Mouse (Mus musculus): ENCODE results near the gene Npnt. TPM values are rescaled to one million over a fixed set of nuclear protein-coding genes. Genes with fewer than 3 reads are reported as not detected.

Npnt gene
- polyA plus RNA-seq, 1 experiment from 2014 or later, result 27.8 TPM

DNA sequence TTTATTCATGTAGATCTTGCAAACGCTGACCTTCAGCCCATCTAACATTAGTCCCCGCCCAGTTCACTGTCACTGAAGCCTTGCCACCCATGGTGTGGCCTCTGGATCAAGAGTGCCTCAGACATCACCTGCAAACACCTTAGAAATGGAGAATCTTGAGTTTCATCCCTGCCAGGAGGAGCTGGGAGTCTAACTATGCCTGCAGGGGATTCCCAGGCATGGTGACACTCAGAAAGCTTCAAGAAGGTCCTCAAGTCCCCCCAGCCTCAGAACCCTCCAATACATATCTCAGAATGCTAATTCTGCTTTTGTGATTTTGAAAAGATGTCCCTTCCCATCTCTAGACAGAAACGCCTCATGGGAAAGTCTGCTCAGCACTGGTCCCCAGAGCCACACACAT is 69.7 kb downstream of the Npnt start:
- WGBS, result 82% methylated on average over 3 of the region's 3 CpGs
- Histone ChIP-seq H3K4me2 (no peak overlapping the region), H3K4me1 (replicated peaks) (peaks cover 12% of the 10 kb centered on the region), H3K4me3 (no peak overlapping the region), H3K9me3 (no peaks in the 10 kb centered on the region), H3K27me3 (no peaks in the 10 kb centered on the region), H3K9ac (no peak overlapping the region), H3K27ac (no peak overlapping the region), H3K36me3 (no peaks in the 10 kb centered on the region)
- ATAC-seq (ENCODE audit: low FRiP score), result no peak

DNA sequence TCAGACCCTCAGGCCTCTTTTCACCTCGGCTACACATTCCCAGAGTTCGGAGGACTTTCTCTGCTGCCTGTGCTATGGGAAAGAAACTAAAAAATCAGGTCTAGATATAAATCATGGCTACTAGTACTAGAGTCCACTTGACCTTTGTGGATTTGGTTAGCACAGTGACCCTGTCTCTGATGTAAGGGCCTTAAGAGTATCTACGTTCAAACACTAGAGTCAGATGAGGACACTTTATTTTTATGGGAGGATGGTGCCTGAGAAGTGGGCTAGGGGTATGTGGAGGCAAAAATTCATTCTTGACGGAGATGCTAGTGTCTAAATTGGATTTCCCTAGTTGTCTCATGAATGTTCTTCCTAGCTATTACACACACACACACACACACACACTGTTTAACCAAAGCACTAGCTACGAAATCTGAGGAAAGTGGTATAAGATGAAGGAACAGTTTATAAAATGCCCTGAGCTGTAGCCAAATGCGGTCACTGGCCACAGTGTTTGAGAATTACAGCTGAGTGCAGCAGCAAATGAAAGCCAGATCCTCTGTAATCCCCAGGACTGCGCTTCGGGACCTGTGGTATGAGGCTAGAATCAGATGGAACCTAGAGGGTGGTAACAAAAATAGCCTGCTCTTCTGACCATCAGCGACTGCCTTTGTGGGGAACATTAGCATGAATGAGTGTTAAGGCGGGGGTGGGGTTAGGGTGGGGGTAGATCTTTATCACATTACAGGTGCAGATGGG is 73.0 kb downstream of the Npnt start:
- no peak overlapping the region for H3K4me3 ChIP-seq
- ATAC-seq (ENCODE audit: low FRiP score), result no peak
- 69% methylated on average over 10 of the region's 10 CpGs for WGBS
- no peak overlapping the region for H3K27ac ChIP-seq
- H3K27me3 ChIP-seq, result no peaks in the 10 kb centered on the region
- no peak overlapping the region for H3K9ac ChIP-seq
- no peak overlapping the region for H3K4me2 ChIP-seq
- no peaks in the 10 kb centered on the region for H3K36me3 ChIP-seq
- H3K4me1 ChIP-seq (replicated peaks), result peaks cover 12% of the 10 kb centered on the region
- H3K9me3 ChIP-seq, result no peaks in the 10 kb centered on the region

- Histone ChIP-seq H3K27ac (no peak overlapping the region), H3K36me3 (no peaks in the 10 kb centered on the region), H3K9me3 (no peaks in the 10 kb centered on the region), H3K9ac (no peak overlapping the region), H3K4me2 (no peak overlapping the region), H3K27me3 (no peaks in the 10 kb centered on the region), H3K4me1 (replicated peaks) (peaks cover 12% of the 10 kb centered on the region), H3K4me3 (no peak overlapping the region)
- no peak for ATAC-seq (ENCODE audit: low FRiP score)
- 52% methylated on average over 14 of the region's 14 CpGs for WGBS
Measured at GRCm38 (mm10) chr3:132876011-132876708, 73.9 kb downstream of the Npnt start.

DNA sequence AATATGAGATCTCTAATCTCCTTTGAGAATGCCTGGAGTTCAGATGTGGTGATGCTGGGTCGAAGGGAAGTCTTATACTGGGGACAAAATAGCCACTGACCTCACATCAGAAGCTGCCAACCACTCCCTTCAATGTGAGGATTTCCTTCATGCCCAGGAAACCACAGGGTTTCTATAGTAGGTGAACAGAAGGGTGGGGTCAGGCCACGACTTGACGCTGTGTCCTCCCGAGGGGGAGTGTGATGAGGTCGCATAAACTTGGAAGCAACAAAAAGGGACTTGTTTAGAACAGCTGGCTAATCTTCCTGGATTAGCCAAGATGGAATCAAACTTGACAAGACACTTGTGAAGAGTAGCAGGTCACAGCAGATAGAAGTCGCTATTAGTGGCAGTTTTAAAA is 76.8 kb downstream of the Npnt start:
- H3K4me3 ChIP-seq, result no peak overlapping the region
- H3K27me3 ChIP-seq, result no peaks in the 10 kb centered on the region
- H3K4me2 ChIP-seq, result no peak overlapping the region
- H3K27ac ChIP-seq, result no peak overlapping the region
- H3K36me3 ChIP-seq, result no peaks in the 10 kb centered on the region
- H3K9ac ChIP-seq, result no peak overlapping the region
- peaks cover 6% of the 10 kb centered on the region for H3K4me1 ChIP-seq (replicated peaks)
- 63% methylated on average over 6 of the region's 6 CpGs for WGBS
- no peaks in the 10 kb centered on the region for H3K9me3 ChIP-seq
- ATAC-seq (ENCODE audit: low FRiP score), result no peak

GRCm38 (mm10) chr3:132871318-132871904 is 78.7 kb downstream of the Npnt start:
- WGBS, result 87% methylated on average over 9 of the region's 9 CpGs
- no peak overlapping the region for H3K9ac ChIP-seq
- no peak overlapping the region for H3K4me2 ChIP-seq
- no peak for ATAC-seq (ENCODE audit: low FRiP score)
- H3K27me3 ChIP-seq, result no peaks in the 10 kb centered on the region
- no peak overlapping the region for H3K27ac ChIP-seq
- no peaks in the 10 kb centered on the region for H3K36me3 ChIP-seq
- H3K4me1 ChIP-seq (replicated peaks), result peaks cover 5% of the 10 kb centered on the region
- H3K9me3 ChIP-seq, result no peaks in the 10 kb centered on the region
- no peak overlapping the region for H3K4me3 ChIP-seq

DNA sequence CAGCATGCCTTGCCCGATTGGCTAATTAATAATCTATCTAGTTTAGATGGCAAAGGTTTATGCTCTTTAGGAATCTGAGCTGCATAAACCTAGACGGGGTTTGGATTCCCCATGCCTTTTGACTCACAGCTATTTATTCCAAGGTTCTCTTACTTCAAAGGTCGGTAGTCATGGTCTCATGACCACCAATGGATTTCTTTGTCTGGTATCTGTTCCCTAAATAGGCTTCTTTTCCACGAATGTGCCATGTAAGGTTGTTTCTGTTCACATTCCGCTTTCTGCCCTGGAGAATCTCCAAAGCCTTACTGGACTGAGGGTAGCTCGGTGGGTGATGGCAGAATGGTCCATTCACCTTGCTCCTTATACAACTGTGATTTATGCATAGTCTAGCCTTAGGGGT is 80.0 kb downstream of the Npnt start:
- Histone ChIP-seq H3K4me3 (no peak overlapping the region), H3K4me2 (no peak overlapping the region), H3K27ac (no peak overlapping the region), H3K27me3 (no peaks in the 10 kb centered on the region), H3K9ac (no peak overlapping the region), H3K9me3 (no peaks in the 10 kb centered on the region), H3K36me3 (no peaks in the 10 kb centered on the region), H3K4me1 (replicated peaks) (no peaks in the 10 kb centered on the region)
- WGBS, result 76% methylated on average over 6 of the region's 6 CpGs
- ATAC-seq (ENCODE audit: low FRiP score), result no peak

DNA sequence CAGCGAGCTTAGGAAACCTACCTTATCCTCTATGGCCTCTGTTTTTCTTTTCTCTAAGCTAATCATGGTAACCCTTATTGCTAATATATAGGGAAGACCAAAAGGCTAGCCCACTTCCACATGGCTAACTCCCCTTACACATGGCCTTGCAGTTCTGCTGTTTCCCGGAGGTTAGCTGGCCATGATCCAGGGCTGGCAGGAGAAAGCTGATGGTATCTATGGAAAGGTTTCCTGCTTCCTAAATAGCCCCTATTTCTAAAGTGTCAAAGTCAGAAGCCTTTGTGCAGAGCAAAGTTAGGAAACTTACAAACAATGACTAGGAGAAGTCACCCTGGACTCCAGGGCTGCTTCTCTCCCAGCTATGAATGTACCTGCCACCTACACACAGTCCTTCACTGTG is 81.3 kb downstream of the Npnt start:
- no peaks in the 10 kb centered on the region for H3K36me3 ChIP-seq
- no peaks in the 10 kb centered on the region for H3K4me1 ChIP-seq (replicated peaks)
- no peak overlapping the region for H3K4me3 ChIP-seq
- no peak overlapping the region for H3K9ac ChIP-seq
- H3K9me3 ChIP-seq, result no peaks in the 10 kb centered on the region
- 84% methylated on average over 2 of the region's 2 CpGs for WGBS
- no peak overlapping the region for H3K4me2 ChIP-seq
- H3K27me3 ChIP-seq, result no peaks in the 10 kb centered on the region
- no peak overlapping the region for H3K27ac ChIP-seq
- no peak for ATAC-seq (ENCODE audit: low FRiP score)

- 89% methylated on average over 3 of the region's 3 CpGs for WGBS
- Histone ChIP-seq H3K9me3 (no peaks in the 10 kb centered on the region), H3K36me3 (no peaks in the 10 kb centered on the region), H3K4me2 (no peak overlapping the region), H3K27me3 (no peaks in the 10 kb centered on the region), H3K27ac (no peak overlapping the region), H3K4me1 (replicated peaks) (no peaks in the 10 kb centered on the region), H3K4me3 (no peak overlapping the region), H3K9ac (no peak overlapping the region)
- ATAC-seq (ENCODE audit: low FRiP score), result no peak
Measured at GRCm38 (mm10) chr3:132866984-132867383, 83.1 kb downstream of the Npnt start.

GRCm38 (mm10) chr3:132865596-132865995 is 84.5 kb downstream of the Npnt start:
- Histone ChIP-seq H3K9me3 (no peaks in the 10 kb centered on the region), H3K9ac (no peak overlapping the region), H3K4me2 (no peak overlapping the region), H3K27me3 (no peaks in the 10 kb centered on the region), H3K36me3 (no peaks in the 10 kb centered on the region), H3K27ac (no peak overlapping the region), H3K4me3 (no peak overlapping the region), H3K4me1 (replicated peaks) (no peaks in the 10 kb centered on the region)
- WGBS, result 88% methylated on average over 4 of the region's 4 CpGs
- ATAC-seq (ENCODE audit: low FRiP score), result no peak

DNA sequence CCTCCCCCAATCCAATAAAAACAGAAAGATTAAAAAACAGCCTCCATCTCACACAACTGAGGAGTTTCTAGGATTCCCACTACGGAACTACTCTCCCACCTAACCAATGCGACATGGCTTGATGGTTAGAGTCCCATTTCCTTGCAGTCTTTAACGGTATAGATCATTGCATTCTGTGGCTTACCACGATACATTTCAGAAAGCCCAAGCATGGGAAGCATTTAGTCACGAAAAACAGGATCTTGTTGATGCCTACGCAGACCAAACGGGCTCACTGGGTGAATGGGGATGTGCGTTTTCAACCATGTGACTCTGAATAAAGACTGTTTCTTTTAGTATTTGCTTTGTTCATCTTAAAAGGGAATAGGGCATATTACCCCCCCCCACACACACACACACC is 85.1 kb downstream of the Npnt start:
- Histone ChIP-seq H3K27me3 (no peaks in the 10 kb centered on the region), H3K27ac (no peak overlapping the region), H3K36me3 (no peaks in the 10 kb centered on the region), H3K4me2 (no peak overlapping the region), H3K4me3 (no peak overlapping the region), H3K4me1 (replicated peaks) (no peaks in the 10 kb centered on the region), H3K9ac (no peak overlapping the region), H3K9me3 (no peaks in the 10 kb centered on the region)
- WGBS, result 88% methylated on average over 8 of the region's 8 CpGs
- no peak for ATAC-seq (ENCODE audit: low FRiP score)

GRCm38 (mm10) chr3:132864329-132864919 is 85.7 kb downstream of the Npnt start:
- H3K27ac ChIP-seq, result no peak overlapping the region
- H3K36me3 ChIP-seq, result no peaks in the 10 kb centered on the region
- no peaks in the 10 kb centered on the region for H3K4me1 ChIP-seq (replicated peaks)
- H3K9ac ChIP-seq, result no peak overlapping the region
- no peaks in the 10 kb centered on the region for H3K27me3 ChIP-seq
- 78% methylated on average over 14 of the region's 14 CpGs for WGBS
- H3K4me2 ChIP-seq, result no peak overlapping the region
- H3K9me3 ChIP-seq, result no peaks in the 10 kb centered on the region
- H3K4me3 ChIP-seq, result no peak overlapping the region
- no peak for ATAC-seq (ENCODE audit: low FRiP score)

GRCm38 (mm10) chr3:132863843-132864242 is 86.2 kb downstream of the Npnt start:
- Histone ChIP-seq H3K4me1 (replicated peaks) (no peaks in the 10 kb centered on the region), H3K36me3 (no peaks in the 10 kb centered on the region), H3K27ac (no peak overlapping the region), H3K9me3 (no peaks in the 10 kb centered on the region), H3K4me2 (no peak overlapping the region), H3K27me3 (no peaks in the 10 kb centered on the region), H3K4me3 (no peak overlapping the region), H3K9ac (no peak overlapping the region)
- WGBS, result 78% methylated on average over 13 of the region's 13 CpGs
- no peak for ATAC-seq (ENCODE audit: low FRiP score)
